Mouse (Mus musculus): ENCODE data around the gene 2310022B05Rik.

Gene 2310022B05Rik

DNA sequence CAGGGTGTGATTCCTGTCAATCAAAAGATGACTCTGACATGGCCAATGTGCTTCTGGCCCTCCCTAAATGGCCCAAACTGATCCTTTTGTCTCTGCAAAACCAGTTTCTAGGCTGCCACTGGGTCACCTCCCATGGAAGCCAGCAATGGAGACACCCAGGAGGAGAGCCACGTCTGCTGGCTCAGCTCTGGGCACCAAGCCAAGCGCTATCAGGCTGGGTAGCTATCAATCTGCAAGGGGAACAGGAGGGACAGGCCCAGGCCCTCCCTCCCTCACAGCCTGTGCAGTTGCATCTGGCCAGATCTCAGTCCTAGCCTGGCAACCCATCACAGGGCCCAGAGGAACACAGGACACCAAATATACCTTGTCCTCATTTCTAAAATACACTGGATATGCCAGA is 4.8 kb downstream of the 2310022B05Rik start:
- DNase-seq (ENCODE audit: low spot score), result no peak

DNA sequence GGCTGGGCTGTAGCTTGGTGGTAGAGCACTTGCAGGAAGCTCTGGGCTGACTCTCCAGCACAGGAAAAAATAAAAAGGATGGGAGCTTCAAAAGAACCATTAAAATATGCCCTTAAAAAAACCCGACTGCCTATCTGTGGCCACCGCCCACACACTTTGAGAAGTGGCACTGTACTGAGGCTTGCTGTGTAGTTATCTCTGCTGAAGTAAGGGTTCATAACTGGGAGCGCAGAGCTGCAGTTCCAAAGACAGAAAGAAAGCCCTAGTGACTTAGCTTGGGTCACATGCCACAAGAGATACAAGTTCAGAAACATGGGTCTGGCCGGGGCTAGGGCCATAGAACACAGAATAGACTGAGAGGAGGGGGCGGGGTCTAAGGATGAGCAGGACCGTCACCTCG is 5.2 kb downstream of the 2310022B05Rik start:
- no peak for DNase-seq (ENCODE audit: low spot score)

DNA sequence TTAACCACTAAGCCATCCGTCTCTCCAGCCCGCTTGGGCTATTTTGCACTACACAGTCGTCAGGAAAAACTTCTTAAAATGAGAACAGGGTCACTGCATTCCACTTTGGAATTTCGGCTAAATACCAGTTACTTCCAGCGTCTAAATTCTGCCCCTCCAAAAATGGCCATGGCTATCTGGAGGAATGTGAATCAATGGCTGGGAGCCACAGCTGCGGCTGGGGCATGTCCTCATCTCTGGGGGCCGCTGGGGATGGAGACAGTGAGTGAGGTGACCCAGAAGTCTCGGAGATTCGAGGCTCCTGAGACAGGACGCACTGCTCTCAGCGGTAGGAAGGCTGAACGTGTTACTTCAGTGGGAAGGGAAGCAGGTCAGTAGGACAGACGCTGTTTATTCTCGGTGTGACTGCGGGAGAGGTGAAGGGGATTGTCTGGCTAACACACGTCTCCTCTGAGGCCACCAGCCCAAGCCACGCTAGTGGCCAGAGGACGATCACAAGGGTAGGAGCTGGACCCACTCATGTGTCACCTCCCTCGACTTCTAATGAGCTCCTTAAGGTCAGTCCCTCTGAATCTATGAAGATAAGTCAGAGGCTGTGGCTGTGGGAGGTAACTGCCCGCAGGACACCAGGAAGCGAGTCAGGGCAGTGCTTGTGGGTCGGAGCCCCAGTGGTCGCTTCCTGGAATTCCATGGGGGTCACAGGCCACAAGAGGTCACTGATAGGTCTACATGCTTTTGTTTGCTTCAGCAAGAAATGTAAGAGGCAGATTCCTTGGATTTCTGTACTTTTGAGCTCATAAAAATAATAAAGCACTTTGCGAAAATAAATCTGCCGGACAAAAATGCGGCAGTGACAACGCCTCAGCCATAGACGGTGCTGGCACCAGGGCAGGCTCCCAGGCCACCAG is 9.3 kb downstream of the 2310022B05Rik start:
- no peak for DNase-seq (ENCODE audit: low spot score)

DNA sequence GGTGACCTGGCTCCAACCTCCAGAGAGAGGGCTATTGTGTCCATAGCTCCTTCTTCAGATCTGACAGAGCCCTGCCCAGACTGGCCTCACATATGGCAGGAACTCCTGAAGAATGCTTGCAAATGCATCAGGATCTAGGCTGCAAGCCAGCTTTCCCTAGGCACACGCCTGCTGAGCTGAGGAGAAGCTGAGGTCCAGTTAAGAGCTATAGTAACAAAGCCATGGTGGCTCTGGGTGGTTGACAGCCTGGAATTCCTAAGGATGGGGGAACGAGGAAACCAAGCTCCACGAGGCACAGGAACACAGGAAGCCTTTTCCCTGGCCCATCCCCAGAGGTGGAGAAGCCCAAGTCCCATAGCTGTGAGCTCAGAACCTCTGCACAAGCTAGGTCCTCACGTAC is 10.6 kb downstream of the 2310022B05Rik start:
- no peak for DNase-seq (ENCODE audit: low spot score)

DNA sequence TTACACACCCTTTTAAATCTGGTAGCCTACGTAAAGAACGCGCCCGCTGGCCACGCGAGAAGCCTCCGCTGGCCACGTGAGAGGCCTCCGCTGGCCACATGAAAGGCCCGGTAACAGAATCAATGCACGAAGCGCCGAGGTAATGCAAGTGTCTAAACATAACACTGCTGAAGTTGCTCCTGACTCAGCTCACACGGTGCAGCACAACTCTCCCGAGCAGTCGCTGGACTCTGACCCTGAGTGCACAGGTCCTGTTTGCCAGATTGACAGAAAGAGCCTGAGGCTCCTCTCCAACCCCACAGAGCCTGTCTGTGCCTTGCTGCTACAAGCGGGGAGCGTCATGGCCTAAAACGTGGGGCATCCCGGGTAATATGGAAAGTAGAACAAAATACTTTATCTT is 11.4 kb downstream of the 2310022B05Rik start:
- no peak for DNase-seq (ENCODE audit: low spot score)

DNA sequence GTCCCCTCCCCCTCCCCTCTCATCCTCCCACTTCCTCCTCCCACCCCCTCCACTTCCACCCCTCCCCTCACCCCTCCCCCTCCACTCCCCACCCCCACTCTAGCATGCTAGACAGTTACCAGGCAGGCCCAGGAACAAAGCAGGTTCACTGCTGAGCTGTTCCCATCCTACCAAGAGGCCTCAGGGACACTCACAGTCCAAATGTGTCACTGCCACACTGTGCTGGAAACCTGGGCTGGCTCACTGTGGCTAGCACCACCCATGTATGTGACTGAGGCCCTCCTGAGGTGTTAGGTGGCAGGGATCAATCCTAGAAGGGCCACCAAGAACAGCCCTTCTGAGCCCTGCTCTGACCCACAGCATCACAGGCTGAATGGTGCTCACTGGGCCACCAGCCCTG is 14.9 kb downstream of the 2310022B05Rik start:
- no peak for DNase-seq (ENCODE audit: low spot score)

DNA sequence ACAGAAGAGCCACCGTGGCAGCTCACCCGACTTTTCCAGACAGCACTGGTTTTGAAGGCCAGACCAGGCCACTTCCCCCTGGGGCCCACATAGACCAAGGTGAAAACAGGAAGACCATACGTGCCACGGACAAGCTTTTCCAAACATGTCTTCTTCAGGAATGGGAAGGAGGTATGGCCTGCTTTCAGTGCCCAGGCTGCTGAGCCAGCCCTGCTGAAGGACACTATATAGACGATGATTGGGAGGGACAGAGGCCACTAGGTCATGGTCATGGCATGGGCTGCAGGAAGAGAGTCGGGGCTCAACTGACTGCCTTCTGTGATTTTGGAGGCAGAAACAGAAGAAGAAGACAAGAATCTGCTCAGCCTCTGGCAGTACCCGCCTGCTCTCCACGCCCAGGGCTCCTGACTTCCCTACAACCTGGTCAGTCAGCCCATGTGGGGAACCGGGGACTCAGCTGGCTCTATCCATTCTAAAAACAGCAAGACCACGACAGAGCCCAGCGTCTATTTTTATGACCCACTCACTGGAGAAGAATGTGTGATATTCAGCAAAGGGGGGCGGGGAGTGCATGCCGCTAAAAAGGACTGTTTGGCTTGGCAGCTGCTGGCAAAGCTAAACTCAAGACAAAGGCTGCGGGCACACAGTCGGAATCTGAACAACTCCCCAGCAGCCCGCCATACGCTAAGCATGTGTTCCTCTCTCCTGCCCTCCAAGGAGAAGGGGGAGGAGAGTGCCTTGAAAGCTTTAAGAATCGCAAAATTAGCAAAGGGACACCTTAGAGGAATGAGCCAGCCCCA is 19.4 kb downstream of the 2310022B05Rik start:
- DNase-seq (ENCODE audit: low spot score), result no peak

DNA sequence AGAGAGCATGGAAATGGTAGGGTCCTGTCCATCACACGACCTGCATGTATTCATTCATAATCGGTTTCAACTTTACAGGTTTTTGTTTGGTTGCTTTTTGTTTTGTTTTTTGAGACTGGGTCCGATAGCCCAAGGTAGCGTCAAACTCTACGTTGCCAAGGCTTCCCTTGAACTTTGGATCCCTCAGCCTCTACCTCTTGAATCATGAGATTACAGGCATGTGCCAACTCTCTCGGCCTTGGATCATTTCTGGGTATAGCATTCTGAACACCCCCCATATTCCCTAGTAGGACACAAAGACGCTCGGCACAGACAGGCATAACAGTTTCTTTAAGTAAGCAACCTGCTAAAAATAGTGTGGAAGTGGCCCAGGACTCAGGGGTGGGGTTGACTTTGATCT is 21.6 kb downstream of the 2310022B05Rik start:
- no peak for DNase-seq (ENCODE audit: low spot score)

DNA sequence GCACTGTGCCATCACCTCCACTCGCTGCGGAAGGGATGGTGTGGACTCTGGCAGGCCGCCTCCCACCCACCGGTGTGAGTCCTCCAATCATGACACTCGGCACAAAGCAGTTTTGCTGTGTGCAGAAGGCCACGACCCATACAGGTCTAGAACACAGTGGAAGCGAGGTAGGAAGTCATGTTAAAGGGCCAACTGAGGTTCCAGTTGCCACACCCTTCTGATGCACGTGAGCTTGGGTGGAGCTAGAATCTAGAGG is 28.0 kb downstream of the 2310022B05Rik start:
- no peak for DNase-seq (ENCODE audit: low spot score)

DNA sequence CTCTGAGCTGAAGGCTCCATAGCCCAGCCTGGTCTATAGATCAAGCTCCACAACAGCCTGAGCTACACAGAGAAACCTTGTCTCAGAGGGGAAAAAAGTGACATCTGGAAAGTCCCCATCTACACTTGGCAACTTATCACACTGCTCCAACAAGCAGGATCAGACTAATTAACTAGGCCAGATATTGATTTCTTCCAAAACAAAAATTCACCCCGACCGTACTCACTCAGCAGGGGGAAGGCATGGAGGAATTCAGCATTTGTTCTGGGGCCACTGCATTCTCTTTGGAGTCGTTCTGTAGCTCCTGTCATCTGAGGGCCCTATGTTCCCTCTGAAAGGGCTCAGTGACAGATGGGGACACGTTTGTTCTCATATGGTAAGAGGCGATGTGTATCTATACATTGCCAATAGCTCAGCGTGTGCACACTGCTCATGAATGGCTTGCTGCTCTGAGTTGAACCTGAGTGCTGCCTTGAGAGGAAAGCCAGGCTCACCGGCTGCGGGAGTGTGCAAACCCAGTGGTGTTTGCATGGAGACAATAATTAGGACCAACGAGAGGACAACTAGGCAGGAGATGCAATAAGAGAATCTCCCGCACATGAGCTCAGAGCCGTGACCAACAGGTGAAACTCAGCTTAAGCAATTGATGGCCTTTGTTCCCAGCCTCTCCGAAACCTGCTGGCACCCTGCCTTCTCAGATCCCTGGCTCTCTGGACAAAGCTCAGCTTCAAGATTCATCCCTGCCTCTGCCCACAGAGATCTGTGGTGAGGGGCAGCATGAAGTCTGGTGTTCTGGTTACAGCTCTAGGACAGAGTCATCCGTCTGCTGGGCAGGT is 28.5 kb downstream of the 2310022B05Rik start:
- no peak for DNase-seq (ENCODE audit: low spot score)

DNA sequence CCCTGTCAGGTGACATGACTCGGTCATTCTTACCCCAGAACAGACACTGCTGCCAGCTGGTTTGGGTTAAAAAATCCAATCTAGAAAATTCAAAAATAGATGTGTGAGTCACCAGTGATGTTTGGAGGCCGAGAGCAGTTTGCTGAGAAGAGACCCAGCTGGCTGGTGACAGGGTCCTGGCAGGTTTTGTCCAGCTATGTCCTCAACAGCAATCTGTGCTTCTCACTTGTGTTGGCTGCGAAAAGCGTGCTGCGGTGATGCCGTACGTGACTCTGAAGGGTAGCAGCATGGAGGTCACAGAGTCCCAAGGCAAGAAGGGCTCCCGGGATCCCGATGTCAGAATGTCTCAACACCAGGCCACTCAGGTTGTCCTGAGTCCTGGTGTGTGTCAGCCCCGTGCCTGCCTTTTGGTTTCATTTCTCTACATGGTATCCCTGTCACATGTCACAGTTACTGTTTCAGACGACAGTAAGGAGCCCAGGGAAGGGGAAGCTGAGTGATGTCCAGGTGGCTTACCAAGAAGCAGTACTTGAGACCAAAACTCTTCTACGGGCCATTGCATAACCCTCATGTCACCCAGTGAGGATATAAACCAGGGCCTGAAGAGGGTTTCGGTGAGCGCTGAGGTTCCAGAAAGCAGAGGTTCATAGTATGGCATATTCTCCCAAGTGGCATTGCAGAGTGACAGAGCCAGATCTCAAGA is 30.0 kb downstream of the 2310022B05Rik start:
- no peak for DNase-seq (ENCODE audit: low spot score)

DNA sequence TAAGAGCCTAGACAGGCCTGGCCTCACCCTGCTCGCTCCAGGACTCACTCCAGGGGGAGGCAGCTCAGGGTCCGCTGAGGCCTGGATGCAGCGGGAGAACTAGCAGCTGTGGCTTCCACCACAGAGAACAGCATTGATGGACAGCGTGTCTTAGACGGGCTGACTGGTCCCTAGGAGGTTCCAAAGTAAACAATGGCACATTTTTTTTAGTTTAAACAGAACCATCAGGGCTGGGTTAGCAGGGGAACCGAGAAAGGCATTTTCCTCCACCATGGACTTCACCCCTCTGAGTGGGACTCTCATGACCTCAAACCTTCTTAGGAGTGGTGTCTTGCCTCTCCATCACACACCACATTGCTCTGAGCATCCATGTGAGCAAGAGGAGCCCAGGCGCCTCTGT is 31.2 kb downstream of the 2310022B05Rik start:
- no peak for DNase-seq (ENCODE audit: low spot score)

DNA sequence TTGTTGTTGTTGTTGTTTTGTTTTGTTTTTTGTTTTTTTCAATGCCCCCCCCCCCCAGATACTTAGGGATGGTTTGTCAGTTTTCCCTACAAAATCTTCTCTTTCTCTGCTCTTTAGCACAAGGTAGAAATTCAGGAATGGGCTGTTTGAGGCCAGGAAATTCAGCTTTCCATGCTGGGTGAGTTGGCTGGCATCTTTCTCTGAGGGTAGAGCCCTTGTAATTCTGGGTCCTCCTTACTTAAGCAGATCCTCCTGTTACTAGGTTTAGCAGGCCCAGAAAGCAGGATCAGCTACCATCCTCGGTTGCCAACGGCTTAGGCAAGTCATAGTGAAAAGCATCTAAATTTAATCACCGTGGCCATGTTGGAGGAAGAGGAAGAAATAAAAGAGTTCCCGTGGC is 32.3 kb downstream of the 2310022B05Rik start:
- no peak for DNase-seq (ENCODE audit: low spot score)

DNA sequence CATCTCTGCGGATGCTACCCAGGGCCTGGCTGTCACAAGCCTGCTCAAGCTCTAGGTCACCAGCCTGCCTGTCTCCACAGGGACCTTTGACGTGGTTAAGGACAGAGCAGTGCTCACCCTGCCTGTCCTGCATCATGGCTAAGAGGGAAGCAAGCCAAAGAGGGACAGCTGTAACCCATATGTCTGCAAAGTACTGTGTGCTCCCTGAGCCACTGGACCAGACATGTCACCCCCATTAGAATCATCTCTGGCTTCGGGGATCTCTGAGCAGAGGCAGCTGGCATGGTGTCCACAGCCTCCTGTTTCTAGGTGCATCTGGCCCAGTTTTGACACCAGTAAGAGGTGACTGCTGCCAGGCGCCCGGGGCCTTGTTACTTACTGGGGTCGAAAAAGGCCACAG is 32.7 kb downstream of the 2310022B05Rik start:
- no peak for DNase-seq (ENCODE audit: low spot score)

DNA sequence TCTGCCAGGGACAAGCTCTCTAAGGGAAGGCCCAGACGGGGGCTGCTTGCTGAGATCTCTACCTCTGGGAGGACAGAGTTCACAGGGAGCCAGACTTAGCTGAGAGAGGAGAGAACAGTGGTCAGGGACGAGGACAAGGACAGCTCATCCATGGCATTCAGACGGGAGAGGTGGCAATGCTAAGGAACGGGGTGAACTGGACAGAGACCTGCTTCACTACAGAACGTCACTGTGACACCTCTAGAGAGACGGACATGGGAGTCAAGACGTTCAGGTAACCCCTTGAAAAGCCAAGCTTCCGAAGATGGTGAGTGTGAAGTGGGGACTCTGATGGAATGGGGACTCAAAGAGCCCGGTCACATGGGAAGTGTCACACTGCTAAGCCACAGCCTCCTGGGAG is 36.9 kb downstream of the 2310022B05Rik start:
- DNase-seq (ENCODE audit: low spot score), result no peak

DNA sequence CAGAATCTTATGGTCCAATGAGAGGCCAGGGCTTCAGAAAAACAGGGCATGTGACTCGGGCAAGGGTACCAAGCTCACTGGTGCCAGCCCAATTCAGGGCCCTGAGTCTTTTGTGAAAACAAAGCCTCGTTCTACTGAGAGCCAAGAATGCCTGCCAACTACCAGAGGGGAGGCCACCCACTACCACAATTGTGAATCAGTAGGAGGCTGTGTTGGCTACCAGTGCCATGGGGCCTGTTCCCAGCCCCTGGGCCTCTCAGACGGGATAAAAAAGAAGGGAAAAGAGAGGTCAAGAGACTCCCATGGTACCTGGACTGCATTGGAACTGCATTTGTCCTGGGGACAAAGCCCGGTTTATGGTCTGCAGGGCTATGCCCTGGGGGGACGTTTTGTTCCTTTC is 41.9 kb downstream of the 2310022B05Rik start:
- no peak for DNase-seq (ENCODE audit: low spot score)

DNA sequence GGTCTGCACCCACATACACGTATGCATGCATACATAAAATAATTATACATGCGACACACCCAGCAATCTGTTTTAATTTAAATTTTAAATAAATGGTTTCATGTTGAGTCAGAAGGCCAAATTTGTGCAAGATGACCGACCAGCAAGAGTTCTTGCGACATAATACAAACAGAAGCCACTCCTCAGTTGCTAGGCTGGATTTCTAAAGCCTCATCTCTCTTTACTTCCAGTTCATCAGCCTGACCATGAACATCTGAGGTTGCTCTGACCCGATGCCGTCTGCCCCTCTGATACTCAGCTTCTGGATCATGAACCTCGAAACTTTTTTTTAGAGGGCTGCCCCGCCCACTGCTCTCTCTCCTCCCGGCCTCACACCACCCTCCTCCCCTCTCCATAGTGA is 44.9 kb downstream of the 2310022B05Rik start:
- no peak for DNase-seq (ENCODE audit: low spot score)

DNA sequence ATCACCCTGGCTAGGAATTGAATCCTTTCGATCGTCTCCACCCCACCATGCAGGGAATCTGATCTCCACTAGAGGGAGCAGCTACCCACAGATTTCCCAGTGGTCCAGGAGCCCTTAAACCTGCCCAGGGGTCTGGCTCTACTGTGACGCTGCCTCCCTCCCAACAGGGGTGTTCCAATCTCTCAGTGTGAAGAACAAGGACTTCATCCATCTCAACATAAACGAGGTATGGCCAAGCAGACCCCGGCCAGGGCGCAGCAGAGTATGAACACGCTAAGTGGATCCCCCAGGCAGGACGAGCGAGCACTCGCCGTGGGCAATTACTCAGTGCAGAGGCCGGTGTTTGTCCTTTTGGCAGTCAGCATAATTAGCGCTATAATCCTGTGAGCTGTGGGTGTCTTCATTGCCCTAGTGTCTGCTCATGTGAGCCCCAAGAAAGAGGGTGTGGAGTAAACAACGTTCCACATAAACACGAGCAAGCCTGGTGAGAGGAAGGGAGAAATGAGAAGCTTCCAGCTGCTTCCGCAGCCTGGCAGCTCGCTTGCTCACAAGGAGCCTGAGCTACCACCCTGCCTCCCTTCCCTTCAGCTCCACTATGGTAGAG is 45.8 kb downstream of the 2310022B05Rik start:
- peak; percentile 52 for DNase-seq (ENCODE audit: low spot score)

DNA sequence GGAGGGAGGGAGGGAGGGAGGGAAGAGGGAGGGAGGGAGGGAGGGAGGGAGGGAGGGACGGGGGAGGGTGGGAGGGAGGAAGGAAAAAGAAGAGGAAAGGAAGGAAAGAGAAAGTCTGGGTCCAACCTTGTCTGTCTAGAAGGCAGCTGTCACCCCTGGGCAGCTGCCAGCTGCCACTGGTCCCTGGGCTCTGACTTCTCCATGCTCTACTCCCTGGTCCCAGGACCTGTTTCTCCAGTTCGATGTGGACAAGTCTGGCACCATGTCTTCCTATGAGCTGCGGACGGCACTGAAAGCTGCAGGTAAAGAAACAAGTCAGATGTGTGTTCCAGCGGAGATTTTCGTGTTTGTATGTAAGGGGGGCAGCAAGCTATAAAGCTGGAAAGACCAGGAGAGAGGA is 48.8 kb downstream of the 2310022B05Rik start:
- no peak for DNase-seq (ENCODE audit: low spot score)

DNA sequence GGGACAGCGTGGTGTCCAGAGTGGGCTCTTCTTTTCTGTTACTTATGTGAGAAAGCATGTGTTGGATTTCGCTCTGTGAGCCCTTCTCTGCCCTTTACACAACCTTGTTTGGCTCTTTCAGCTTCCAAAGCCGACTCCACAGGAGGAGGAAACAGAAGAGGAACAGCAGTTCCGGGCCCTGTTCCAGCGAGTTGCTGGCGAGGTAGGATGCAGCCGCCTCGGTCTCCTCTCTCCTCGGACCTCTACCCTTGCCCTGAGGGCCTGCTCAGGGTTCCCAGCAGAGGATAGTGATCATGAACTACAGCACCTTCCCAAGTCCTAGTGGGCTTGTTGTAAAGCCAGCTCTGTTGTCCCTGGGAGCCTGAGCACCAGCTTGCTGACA is 54.2 kb downstream of the 2310022B05Rik start:
- DNase-seq (ENCODE audit: low spot score), result no peak

DNA sequence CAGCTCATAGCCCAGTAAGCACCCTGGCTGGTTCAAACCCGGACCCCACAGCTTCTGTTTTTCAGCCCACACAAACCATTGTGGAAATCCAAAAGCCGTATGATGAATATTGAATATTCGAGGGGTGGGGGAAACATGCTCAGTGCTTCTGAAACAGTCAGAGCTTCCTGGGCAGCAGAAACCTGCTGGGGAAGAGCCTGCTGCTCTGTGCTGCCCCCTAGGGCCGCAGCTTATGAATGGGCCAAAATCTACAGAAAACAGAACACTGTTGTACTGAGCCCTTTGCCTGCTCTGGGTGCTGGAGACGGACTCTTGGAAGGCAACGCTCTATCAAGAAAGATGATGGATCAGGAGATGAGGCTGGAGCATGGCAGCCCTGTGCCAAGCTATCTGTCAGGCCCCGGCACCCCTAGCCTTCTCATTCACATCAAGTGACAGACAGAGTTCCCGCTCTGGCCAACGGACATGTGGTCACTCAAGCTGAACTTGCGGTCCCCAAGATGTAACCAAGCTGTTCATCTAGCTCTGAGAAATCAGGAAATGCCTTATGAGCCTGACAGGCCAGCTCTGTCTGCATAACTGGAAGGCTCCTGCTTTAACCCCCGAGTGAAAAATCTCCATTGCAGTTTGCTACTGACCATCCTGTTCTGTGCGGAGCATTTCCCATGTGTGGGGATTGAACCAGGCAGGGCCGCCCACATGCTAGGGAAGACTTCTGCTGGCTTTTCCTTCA is 54.8 kb downstream of the 2310022B05Rik start:
- no peak for DNase-seq (ENCODE audit: low spot score)

All from T-cell, adult 2 months (primary cell).